ENCODE assay signal across 8 mouse cellular contexts in the genomic region with DNA sequence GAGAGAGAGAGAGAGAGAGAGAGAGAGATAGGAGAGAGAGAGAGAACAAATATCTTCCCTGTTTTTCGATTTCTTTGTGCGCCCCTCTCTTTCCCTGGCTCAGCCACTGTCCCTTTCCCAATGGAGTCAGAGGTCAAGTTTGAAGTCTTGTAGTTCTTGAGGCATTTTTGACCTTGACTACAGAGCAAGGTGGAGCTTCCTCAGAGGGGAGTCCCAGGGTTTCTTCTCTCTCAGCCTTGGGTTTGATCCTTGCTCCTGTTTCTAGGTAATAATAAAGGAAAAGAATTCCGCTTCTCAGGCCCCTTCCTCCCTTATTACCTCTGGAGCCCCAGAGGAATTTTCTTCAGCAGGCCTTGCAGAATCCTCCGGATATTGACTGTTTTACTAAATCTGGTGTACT. TPM values are rescaled to one million over a fixed set of nuclear protein-coding genes. Genes with fewer than 3 reads are reported as not detected.
DNase-seq lines count a peak whose midpoint lies in the region; ATAC-seq and TF ChIP-seq lines count a peak whose summit lies in the region.

No protein-coding gene starts in this region.

- no peak overlapping the region for H3K9ac ChIP-seq in heart, embryonic 16.5 days (ENCODE audit: low read length)
- H3K9ac ChIP-seq in heart, adult 2 months (ENCODE audit: low read depth, low read length) = no peak overlapping the region
- peak overlapping the region; percentile 86 for H3K9ac ChIP-seq in embryonic facial prominence, embryonic 13.5 days
- H3K9ac ChIP-seq in intestine, embryonic 15.5 days = peak overlapping the region; percentile 20; the same call in 1 of the 2 replicates
- H3K9ac ChIP-seq in neural tube, embryonic 12.5 days = peak overlapping the region; percentile 87

- no peak for ATAC-seq in heart, embryonic 16.5 days (replicated peaks; ENCODE audit: extremely low read depth, insufficient read depth, low FRiP score)
- ATAC-seq in embryonic facial prominence, embryonic 13.5 days (ENCODE audit: insufficient number of reproducible peaks, insufficient read depth, low FRiP score, low TSS enrichment, low read depth) = no peak
- no peak for ATAC-seq in intestine, embryonic 15.5 days
- no peak for ATAC-seq in neural tube, embryonic 12.5 days (ENCODE audit: low FRiP score, low read depth)

- H3K27me3 ChIP-seq in heart, embryonic 16.5 days (ENCODE audit: control insufficient read depth, insufficient read depth, low read length) = peaks cover 6% of the 10 kb centered on the region
- peaks cover 11% of the 10 kb centered on the region for H3K27me3 ChIP-seq in heart, adult 2 months (ENCODE audit: control insufficient read depth, insufficient read depth, low read length)
- peaks cover 3% of the 10 kb centered on the region; the same call in 1 of the 2 replicates for H3K27me3 ChIP-seq in embryonic facial prominence, embryonic 13.5 days
- H3K27me3 ChIP-seq in intestine, embryonic 15.5 days (replicated peaks) = peaks cover 7% of the 10 kb centered on the region; the same call in 1 of the 2 replicates
- no peaks in the 10 kb centered on the region for H3K27me3 ChIP-seq in neural tube, embryonic 12.5 days (replicated peaks)

- peaks cover 6% of the 10 kb centered on the region for H3K4me1 ChIP-seq in heart, embryonic 16.5 days (ENCODE audit: control insufficient read depth, insufficient read depth, low read length)
- no peaks in the 10 kb centered on the region for H3K4me1 ChIP-seq in heart, adult 2 months (ENCODE audit: control insufficient read depth, insufficient read depth, low read length)
- peaks cover 38% of the 10 kb centered on the region for H3K4me1 ChIP-seq in embryonic facial prominence, embryonic 13.5 days
- H3K4me1 ChIP-seq in intestine, embryonic 15.5 days (replicated peaks) = peaks cover 31% of the 10 kb centered on the region; the same call in 1 of the 2 replicates
- H3K4me1 ChIP-seq in neural tube, embryonic 12.5 days = peaks cover 31% of the 10 kb centered on the region

- TF ChIP-seq EP300 in heart, adult 2 months (IDR thresholded peaks at IDR 0.05; ENCODE audit: insufficient read depth, low read depth, low read length) = no peak

- no peaks in the 10 kb centered on the region for H3K79me2 ChIP-seq in heart, adult 2 months (replicated peaks; ENCODE audit: control insufficient read depth, insufficient read depth, low read length)

- no peak for TF ChIP-seq CTCF in heart, adult 2 months (IDR thresholded peaks at IDR 0.05)
- no peak for TF ChIP-seq CTCF in left cerebral cortex, adult 2 months (IDR thresholded peaks at IDR 0.05)

- H3K27ac ChIP-seq in heart, embryonic 16.5 days (ENCODE audit: low read length) = no peak overlapping the region
- no peak overlapping the region for H3K27ac ChIP-seq in heart, adult 2 months
- H3K27ac ChIP-seq in embryonic facial prominence, embryonic 13.5 days = peak overlapping the region; percentile 84; the same call in 1 of the 2 replicates
- H3K27ac ChIP-seq in intestine, embryonic 15.5 days = no peak overlapping the region
- H3K27ac ChIP-seq in neural tube, embryonic 12.5 days = peak overlapping the region; percentile 76; the same call in 1 of the 2 replicates
- no peak overlapping the region for H3K27ac ChIP-seq in left cerebral cortex, adult 2 months

- no peaks in the 10 kb centered on the region for H3K36me3 ChIP-seq in heart, embryonic 16.5 days (ENCODE audit: control insufficient read depth, insufficient read depth)
- H3K36me3 ChIP-seq in heart, adult 2 months (ENCODE audit: control insufficient read depth, insufficient read depth, low read length) = no peaks in the 10 kb centered on the region
- H3K36me3 ChIP-seq in embryonic facial prominence, embryonic 13.5 days = peaks cover 10% of the 10 kb centered on the region
- H3K36me3 ChIP-seq in intestine, embryonic 15.5 days = no peaks in the 10 kb centered on the region
- H3K36me3 ChIP-seq in neural tube, embryonic 12.5 days = peaks cover 23% of the 10 kb centered on the region; the same call in 1 of the 2 replicates

- H3K4me2 ChIP-seq in heart, embryonic 16.5 days (ENCODE audit: low read depth, low read length) = peak overlapping the region; percentile 99
- H3K4me2 ChIP-seq in embryonic facial prominence, embryonic 13.5 days = peak overlapping the region; percentile 98
- peak overlapping the region; percentile 100 for H3K4me2 ChIP-seq in intestine, embryonic 15.5 days (replicated peaks)
- H3K4me2 ChIP-seq in neural tube, embryonic 12.5 days (replicated peaks) = peak overlapping the region; percentile 93

- DNase-seq in heart, adult 2 months = no peak
- no peak for DNase-seq in left cerebral cortex, adult 2 months (ENCODE audit: extremely low spot score in 1 of 2, low spot score in 2 of 2)
- DNase-seq in adrenal gland, adult 18-20 months (ENCODE audit: low spot score in 2 of 2) = no peak
- no peak for DNase-seq in spleen, postnatal 36 days (ENCODE audit: low spot score in 2 of 2)

- intact Hi-C loops in heart, adult 2 months (cut with DNase I) = no loop called here
- intact Hi-C loops in left cerebral cortex, adult 2 months (cut with DNase I) = loop anchor here (2.0 to 10.0 kb wide), 3 partner anchors 29 to 111 kb away; a partner anchor contains a TSS

- no peak for TF ChIP-seq POLR2A in heart, adult 2 months (IDR thresholded peaks at IDR 0.05; ENCODE audit: insufficient read depth, low read depth, low read length)

- peak overlapping the region; percentile 66 for H3K4me3 ChIP-seq in heart, embryonic 16.5 days (ENCODE audit: low read length)
- H3K4me3 ChIP-seq in heart, adult 2 months = no peak overlapping the region
- H3K4me3 ChIP-seq in embryonic facial prominence, embryonic 13.5 days = peak overlapping the region; percentile 80
- peak overlapping the region; percentile 69 for H3K4me3 ChIP-seq in intestine, embryonic 15.5 days (replicated peaks)
- peak overlapping the region; percentile 82 for H3K4me3 ChIP-seq in neural tube, embryonic 12.5 days
- no peak overlapping the region for H3K4me3 ChIP-seq in left cerebral cortex, adult 2 months

- WGBS in heart, embryonic 16.5 days = 51% methylated on average over 4 of the region's 4 CpGs
- WGBS in heart, adult 2 months = 59% methylated on average over 4 of the region's 4 CpGs
- 11% methylated on average over 4 of the region's 4 CpGs for WGBS in embryonic facial prominence, embryonic 13.5 days
- 33% methylated on average over 4 of the region's 4 CpGs for WGBS in intestine, embryonic 15.5 days
- under 1% methylated on average over 4 of the region's 4 CpGs for WGBS in neural tube, embryonic 12.5 days

- no peaks in the 10 kb centered on the region for H3K9me3 ChIP-seq in heart, embryonic 16.5 days (replicated peaks; ENCODE audit: control insufficient read depth, low read length)
- no peaks in the 10 kb centered on the region for H3K9me3 ChIP-seq in embryonic facial prominence, embryonic 13.5 days
- no peaks in the 10 kb centered on the region for H3K9me3 ChIP-seq in intestine, embryonic 15.5 days
- H3K9me3 ChIP-seq in neural tube, embryonic 12.5 days = no peaks in the 10 kb centered on the region

RNA-seq across cellular contexts. Expression of a gene that starts 1.6 kb away (rescaled TPM):
- 43.3 and 58.6 TPM in 2 replicates for polyA plus RNA-seq in heart, embryonic 16.5 days (2015; fragmentation: Nextera tagmentation; extraction: Ambion mirVana)
- under 1 TPM in 1 of 2 experiments, not detected in 1; 0.30 TPM for total RNA-seq in heart, adult 2 months (2021)
- polyA plus RNA-seq in heart, adult 2 months (2012; rRNA removed) = 0.41 and 2.6 TPM in 2 replicates
- 469 and 555 TPM in 2 replicates for polyA plus RNA-seq in embryonic facial prominence, embryonic 13.5 days (2015; fragmentation: Nextera tagmentation; extraction: Ambion mirVana)
- polyA plus RNA-seq in intestine, embryonic 15.5 days (2015; fragmentation: Nextera tagmentation; extraction: Ambion mirVana) = 147 and 148 TPM in 2 replicates
- 410 and 431 TPM in 2 replicates for polyA plus RNA-seq in neural tube, embryonic 12.5 days (2016; fragmentation: Nextera tagmentation; extraction: Ambion mirVana)
- total RNA-seq in left cerebral cortex, adult 2 months (2021) = 10 to 100 TPM; 71.2 to 74.0 TPM
- total RNA-seq in adrenal gland, adult 18-20 months (2021) = 1 to 10 TPM; 1.2 to 4.1 TPM

RNA-seq across cellular contexts. Expression of a gene that starts 48.8 kb away (rescaled TPM):
- polyA plus RNA-seq in heart, embryonic 16.5 days (2015; fragmentation: Nextera tagmentation; extraction: Ambion mirVana) = 65.1 and 69.0 TPM in 2 replicates
- total RNA-seq in heart, adult 2 months (2021) = 10 to 100 TPM; 94.0 to 94.7 TPM
- 77.8 and 91.0 TPM in 2 replicates for polyA plus RNA-seq in heart, adult 2 months (2012; rRNA removed)
- polyA plus RNA-seq in embryonic facial prominence, embryonic 13.5 days (2015; fragmentation: Nextera tagmentation; extraction: Ambion mirVana) = 141 and 165 TPM in 2 replicates
- 46.2 and 50.7 TPM in 2 replicates for polyA plus RNA-seq in intestine, embryonic 15.5 days (2015; fragmentation: Nextera tagmentation; extraction: Ambion mirVana)
- polyA plus RNA-seq in neural tube, embryonic 12.5 days (2016; fragmentation: Nextera tagmentation; extraction: Ambion mirVana) = 128 and 150 TPM in 2 replicates
- total RNA-seq in left cerebral cortex, adult 2 months (2021) = 10 to 100 TPM; 42.7 to 51.6 TPM
- 100 to 1,000 TPM in 1 of 2 experiments, 10 to 100 TPM in 1; 99.0 to 159 TPM for total RNA-seq in adrenal gland, adult 18-20 months (2021)

Comparison
In these comparisons a context has a peak if more than half of its experiments do, and no peak if none do; other contexts are left out.
1. H3K4me3 ChIP-seq: peak in heart, embryonic 16.5 days (single experiment), embryonic facial prominence, embryonic 13.5 days (single experiment), intestine, embryonic 15.5 days (single experiment) and neural tube, embryonic 12.5 days (single experiment); none in heart, adult 2 months (single experiment) and left cerebral cortex, adult 2 months (single experiment).
2. RNA of a gene that starts 1.6 kb away (polyA plus RNA-seq): 469 to 555 TPM in embryonic facial prominence, embryonic 13.5 days, 410 to 431 TPM in neural tube, embryonic 12.5 days, 147 to 148 TPM in intestine, embryonic 15.5 days and 43.3 to 58.6 TPM in heart, embryonic 16.5 days; 0.41 to 2.6 TPM in heart, adult 2 months; every median in the first group is over 10 times any median in the second.
3. H3K27ac ChIP-seq: peak in embryonic facial prominence, embryonic 13.5 days (single experiment) and neural tube, embryonic 12.5 days (single experiment); none in heart, embryonic 16.5 days (single experiment), heart, adult 2 months (single experiment), intestine, embryonic 15.5 days (single experiment) and left cerebral cortex, adult 2 months (single experiment).
4. H3K9ac ChIP-seq: peak in embryonic facial prominence, embryonic 13.5 days (single experiment), intestine, embryonic 15.5 days (single experiment) and neural tube, embryonic 12.5 days (single experiment); none in heart, embryonic 16.5 days (single experiment) and heart, adult 2 months (single experiment).
5. Peak in every context shown above with its lines, with median percentiles within 50 percentile points of each other: H3K4me2 ChIP-seq.